Mouse (Mus musculus) kidney, embryonic 15.5 days (tissue): ENCODE measurements around the gene Sgk1. TPM values are rescaled to one million over a fixed set of nuclear protein-coding genes. Genes with fewer than 3 reads are reported as not detected.

Experiments used
- polyA plus RNA-seq: library from polyadenylated mRNA; unstranded; fragments of >200 nt; fragmentation: Nextera tagmentation; extraction: Ambion mirVana; gene quantifications from 2 replicates; pipeline ENCODE4 v1.2.1, GENCODE M21; 2015

The Sgk1 gene
- polyA plus RNA-seq, 1 experiment from 2014 or later, result 75.2 TPM

Other genes starting within 250 kb of the Sgk1 start
- gene 4930444G20Rik, start 185.9 kb downstream of the Sgk1 start, polyA plus RNA-seq, result not detected in 2 replicates